Mouse (Mus musculus) hindbrain, embryonic 12.5 days (tissue): ENCODE data around the gene Glis2. TPM values are rescaled to one million over a fixed set of nuclear protein-coding genes. Genes with fewer than 3 reads are reported as not detected.
"Not testable (repeated sequence)": the region's sequence is repeated elsewhere in the genome, so short reads cannot be mapped to it uniquely, and the experiment has no call there.

ENCODE experiments used
- ATAC-seq: fragments of 200-750 bp; cut with Nextera tagmentation; 2 replicates; pipeline ENCODE4 v1.8.0; 2017; ENCODE audit warnings: moderate TSS enrichment; ENCODE audit not compliant: low FRiP score
- H3K27ac ChIP-seq: fragments of 300-500 bp; sonication (generic); 2 replicates; pipeline ENCODE4 v1.5.1; 2016; ENCODE audit warnings: mild to moderate bottlenecking
- H3K27me3 ChIP-seq: fragments of 300-500 bp; sonication (generic); 2 replicates; pipeline ENCODE4 v1.6.1; 2016; ENCODE audit warnings: mild to moderate bottlenecking
- H3K36me3 ChIP-seq: fragments of 300-500 bp; sonication (generic); 2 replicates; pipeline ENCODE4 v1.6.1; 2016; ENCODE audit warnings: mild to moderate bottlenecking
- H3K4me1 ChIP-seq: fragments of 300-500 bp; sonication (generic); 2 replicates; pipeline ENCODE4 v1.6.1; 2016
- H3K4me2 ChIP-seq: fragments of 300-500 bp; sonication (generic); replicated peaks from 2 replicates; pipeline ENCODE4 v1.6.1; 2016; ENCODE audit warnings: mild to moderate bottlenecking
- H3K4me3 ChIP-seq: fragments of 300-500 bp; sonication (generic); 2 replicates; pipeline ENCODE4 v1.5.1; 2016; ENCODE audit warnings: mild to moderate bottlenecking
- H3K9ac ChIP-seq: fragments of 300-500 bp; sonication (generic); 2 replicates; pipeline ENCODE4 v1.6.1; 2016; ENCODE audit warnings: mild to moderate bottlenecking, moderate library complexity
- H3K9me3 ChIP-seq: fragments of 300-500 bp; sonication (generic); replicated peaks from 2 replicates; pipeline ENCODE4 v1.6.1; 2016; ENCODE audit warnings: mild to moderate bottlenecking
- WGBS: fragments of 180-500 bp; shearing (Covaris S2); methylation state at CpG from one replicate; pipeline ENCODE4 v1.1.7; 2016; 5-methylcytosine and 5-hydroxymethylcytosine counted together
- polyA plus RNA-seq: library from polyadenylated mRNA; unstranded; fragments of >200 nt; fragmentation: Nextera tagmentation; extraction: Ambion mirVana; gene quantifications from 2 replicates; pipeline ENCODE4 v1.2.1, GENCODE M21; 2016

The Glis2 gene
- polyA plus RNA-seq, 1 experiment from 2014 or later, result 34.3 TPM

GRCm38 (mm10) chr16:4558384-4558979 is 36.0 kb upstream of the Glis2 start:
- Histone ChIP-seq H3K4me2 (peak overlapping the region; percentile 88), H3K4me3 (peak overlapping the region; percentile 66), H3K9me3 (no peaks in the 10 kb centered on the region), H3K9ac (peak overlapping the region; percentile 77), H3K36me3 (no peaks in the 10 kb centered on the region), H3K27ac (peak overlapping the region; percentile 93), H3K4me1 (peaks cover 18% of the 10 kb centered on the region), H3K27me3 (no peaks in the 10 kb centered on the region)
- ATAC-seq, result peak; percentile 93
- WGBS, result 1% methylated on average over 36 of the region's 38 CpGs

DNA sequence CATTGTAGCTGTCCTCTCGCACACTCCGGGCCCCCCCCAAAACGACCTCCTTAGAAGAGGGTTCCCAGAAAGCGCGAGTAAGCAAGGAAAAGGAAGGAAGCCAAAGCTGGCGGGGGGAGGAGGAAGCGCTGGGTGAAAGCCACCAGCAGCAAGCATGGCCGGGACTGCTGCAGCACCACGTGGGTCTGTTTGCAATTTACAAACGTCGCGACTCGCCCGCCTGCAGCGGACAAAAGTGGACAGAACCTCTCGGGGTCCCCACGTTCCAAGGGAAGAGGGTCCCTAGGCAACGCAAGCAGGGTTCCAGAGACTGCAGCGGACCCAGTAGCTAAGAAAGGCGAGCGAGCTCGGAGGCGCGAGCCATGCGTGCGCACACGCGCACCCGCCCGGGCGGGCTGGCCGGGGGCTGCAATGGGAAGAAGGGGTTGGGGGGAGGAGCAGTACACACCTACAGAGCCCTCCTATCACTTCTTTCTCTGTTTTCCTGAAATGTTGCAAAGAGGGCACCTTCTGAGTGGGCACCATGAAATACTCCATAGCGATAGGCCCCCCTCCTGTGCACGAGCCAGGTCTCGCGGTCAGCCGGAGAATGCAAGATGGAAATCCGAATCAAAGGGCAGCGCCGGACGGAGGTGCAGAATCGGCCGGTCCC is 35.4 kb upstream of the Glis2 start:
- under 1% methylated on average over 43 of the region's 43 CpGs for WGBS
- no peaks in the 10 kb centered on the region for H3K36me3 ChIP-seq
- peak overlapping the region; percentile 93 for H3K27ac ChIP-seq
- H3K27me3 ChIP-seq, result no peaks in the 10 kb centered on the region
- peak overlapping the region; percentile 77 for H3K9ac ChIP-seq
- H3K9me3 ChIP-seq, result no peaks in the 10 kb centered on the region
- H3K4me1 ChIP-seq, result peaks cover 16% of the 10 kb centered on the region
- peak overlapping the region; percentile 66 for H3K4me3 ChIP-seq
- peak overlapping the region; percentile 88 for H3K4me2 ChIP-seq
- ATAC-seq, result peak; percentile 59

- H3K4me2 ChIP-seq, result peak within 1 kb of the TSS; percentile 88
- H3K9ac ChIP-seq, result peak within 1 kb of the TSS; percentile 77
- WGBS, result under 1% methylated on average over 17 of the region's 17 CpGs
- no peaks in the 10 kb centered on the region for H3K36me3 ChIP-seq
- peak within 1 kb of the TSS; percentile 93 for H3K27ac ChIP-seq
- peak within 1 kb of the TSS; percentile 66 for H3K4me3 ChIP-seq
- peaks cover 16% of the 10 kb centered on the region for H3K4me1 ChIP-seq
- peak; percentile 27 for ATAC-seq
- H3K27me3 ChIP-seq, result no peaks in the 10 kb centered on the region
- no peaks in the 10 kb centered on the region for H3K9me3 ChIP-seq
Measured at GRCm38 (mm10) chr16:4559715-4560144, 34.8 kb upstream of the Glis2 start, which contains the start of gene Tfap4. Tfap4 (minus strand) TSS chr16:4559854.

DNA sequence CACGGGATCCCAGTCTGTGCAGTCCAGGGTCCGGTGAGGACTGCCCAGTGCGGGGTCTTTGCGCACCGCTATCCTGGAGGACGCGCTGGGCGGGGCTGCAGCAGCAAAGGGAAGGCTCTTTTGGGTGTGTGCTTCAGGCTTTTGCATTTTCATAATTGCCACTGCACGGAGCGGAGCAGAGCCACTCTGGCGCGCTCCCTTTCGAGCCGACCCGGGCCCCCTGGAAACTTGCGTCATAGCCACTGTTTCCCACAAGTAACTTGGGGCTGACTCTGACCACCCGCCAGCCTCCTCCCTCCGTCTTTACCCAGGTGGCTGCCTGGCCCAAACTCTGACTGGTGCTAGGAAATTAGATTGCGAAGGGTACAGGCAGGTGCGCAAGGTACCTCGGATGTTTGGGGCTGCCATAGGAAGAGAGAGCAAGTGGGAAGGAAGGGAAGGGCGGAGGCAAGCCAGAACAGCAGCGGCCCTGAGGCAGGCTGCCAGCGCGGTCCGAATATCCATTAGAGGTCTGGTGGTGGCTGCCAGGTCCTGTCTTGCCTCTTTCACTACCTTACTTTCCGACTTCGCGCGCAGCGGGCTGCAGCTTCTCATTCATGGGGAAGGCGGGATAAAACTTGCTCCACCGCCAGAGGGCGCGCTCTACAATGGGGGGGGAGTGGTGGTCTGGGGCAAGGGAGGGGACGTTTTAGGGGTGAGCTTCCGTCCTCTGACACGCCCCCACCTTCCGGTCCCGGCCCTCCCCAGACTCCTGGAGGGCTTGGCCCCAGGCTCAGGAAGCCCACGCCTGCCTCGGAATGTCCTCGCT is 34.2 kb upstream of the Glis2 start:
- peak; percentile 35 for ATAC-seq
- Histone ChIP-seq H3K9me3 (no peaks in the 10 kb centered on the region), H3K27ac (peak overlapping the region; percentile 93), H3K4me1 (peaks cover 16% of the 10 kb centered on the region), H3K4me2 (peak overlapping the region; percentile 88), H3K9ac (peak overlapping the region; percentile 77), H3K27me3 (0 out of 2 replicates have a peak, but pooled peaks cover 3% of the 10 kb centered on the region), H3K4me3 (peak overlapping the region; percentile 66), H3K36me3 (no peaks in the 10 kb centered on the region)
- WGBS, result 2% methylated on average over 42 of the region's 43 CpGs

DNA sequence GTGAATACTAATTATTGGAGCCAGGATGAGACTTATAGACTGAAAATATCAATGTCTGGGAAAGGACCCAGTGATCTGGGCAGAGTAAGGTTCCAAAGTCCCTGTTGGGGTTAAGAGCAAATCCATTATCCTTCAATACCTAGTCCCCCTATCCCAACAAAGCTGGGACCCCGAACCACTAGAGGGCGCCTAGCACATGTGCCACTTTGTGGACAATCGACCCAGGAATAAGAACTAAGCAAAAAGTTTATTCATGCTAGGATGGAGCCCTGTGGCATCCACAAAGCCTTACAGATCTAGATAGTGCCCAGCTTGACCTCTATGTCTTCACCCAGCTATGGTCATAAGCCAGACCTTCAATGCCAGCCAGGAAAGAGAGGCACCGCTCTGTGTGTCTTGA is 26.6 kb upstream of the Glis2 start:
- 18% methylated on average over 4 of the region's 4 CpGs for WGBS
- no peak overlapping the region for H3K4me3 ChIP-seq
- no peak overlapping the region for H3K9ac ChIP-seq
- no peaks in the 10 kb centered on the region for H3K9me3 ChIP-seq
- H3K4me1 ChIP-seq, result peaks cover 5% of the 10 kb centered on the region
- H3K4me2 ChIP-seq, result no peak overlapping the region
- no peaks in the 10 kb centered on the region for H3K36me3 ChIP-seq
- H3K27ac ChIP-seq, result no peak overlapping the region
- ATAC-seq, result peak; percentile 58; the same call in 1 of the 2 replicates
- H3K27me3 ChIP-seq, result 0 out of 2 replicates have a peak, but pooled peaks cover 3% of the 10 kb centered on the region

DNA sequence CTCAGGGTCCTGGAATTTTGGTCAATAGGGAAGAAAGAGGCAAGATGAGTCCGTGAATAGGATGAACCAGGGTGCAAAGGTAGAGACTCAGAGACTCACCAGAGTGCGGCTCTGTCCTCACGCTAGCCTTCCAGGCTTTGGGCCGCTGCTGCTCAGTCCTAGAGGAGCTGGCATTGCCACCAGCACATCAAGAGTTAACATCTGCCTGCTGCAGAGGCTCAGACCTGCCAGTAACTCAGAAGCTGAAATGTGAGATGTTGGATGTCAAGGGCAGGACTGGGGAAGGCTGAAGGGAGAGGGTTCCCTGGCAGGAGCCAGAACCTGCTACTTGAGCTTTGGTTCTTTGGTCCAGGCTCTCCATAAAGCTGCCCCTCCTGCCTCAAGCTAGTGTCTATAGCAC is 23.8 kb upstream of the Glis2 start:
- Histone ChIP-seq H3K4me3 (no peak overlapping the region), H3K9ac (no peak overlapping the region; the same call in 1 of the 2 replicates), H3K4me2 (no peak overlapping the region), H3K27ac (no peak overlapping the region), H3K4me1 (peaks cover 5% of the 10 kb centered on the region), H3K36me3 (no peaks in the 10 kb centered on the region), H3K27me3 (no peaks in the 10 kb centered on the region), H3K9me3 (no peaks in the 10 kb centered on the region)
- ATAC-seq, result no peak
- WGBS, result 52% methylated on average over 4 of the region's 4 CpGs

GRCm38 (mm10) chr16:4576038-4576437 is 18.5 kb upstream of the Glis2 start:
- no peaks in the 10 kb centered on the region for H3K27me3 ChIP-seq
- H3K9ac ChIP-seq, result no peak overlapping the region
- WGBS, result 46% methylated on average over 2 of the region's 2 CpGs
- H3K36me3 ChIP-seq, result no peaks in the 10 kb centered on the region
- no peak overlapping the region for H3K4me3 ChIP-seq
- H3K4me2 ChIP-seq, result no peak overlapping the region
- no peak overlapping the region for H3K27ac ChIP-seq
- peaks cover under 1% of the 10 kb centered on the region; the same call in 1 of the 2 replicates for H3K4me1 ChIP-seq
- ATAC-seq, result no peak
- no peaks in the 10 kb centered on the region for H3K9me3 ChIP-seq

GRCm38 (mm10) chr16:4576873-4577272 is 17.6 kb upstream of the Glis2 start:
- H3K27me3 ChIP-seq, result no peaks in the 10 kb centered on the region
- no peaks in the 10 kb centered on the region for H3K9me3 ChIP-seq
- no peak for ATAC-seq
- WGBS, result 55% methylated on average over 2 of the region's 2 CpGs
- no peaks in the 10 kb centered on the region for H3K36me3 ChIP-seq
- H3K9ac ChIP-seq, result no peak overlapping the region
- H3K4me2 ChIP-seq, result no peak overlapping the region
- H3K4me1 ChIP-seq, result no peaks in the 10 kb centered on the region
- no peak overlapping the region for H3K4me3 ChIP-seq
- H3K27ac ChIP-seq, result no peak overlapping the region

DNA sequence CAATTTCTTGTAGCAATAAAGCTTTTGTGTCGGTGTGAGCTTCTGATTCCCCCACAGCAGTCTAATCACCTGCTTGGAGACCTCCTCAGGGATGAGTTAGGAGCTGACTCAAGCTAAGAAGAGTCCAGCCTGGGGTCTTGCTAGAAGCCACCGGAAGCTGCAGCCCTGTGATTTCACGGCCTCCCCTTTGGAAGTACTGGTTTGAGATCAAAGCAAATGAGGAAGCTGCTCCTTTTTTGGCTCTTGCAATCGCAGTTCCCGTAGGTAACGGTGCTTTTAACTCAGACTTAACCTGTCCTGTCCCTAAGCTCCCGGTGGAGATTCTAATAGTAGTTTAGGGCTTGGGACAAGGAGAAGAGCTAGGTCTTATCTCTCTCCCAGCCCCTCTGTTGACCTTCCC is 15.9 kb upstream of the Glis2 start:
- Histone ChIP-seq H3K9ac (no peak overlapping the region), H3K36me3 (no peaks in the 10 kb centered on the region), H3K4me1 (no peaks in the 10 kb centered on the region), H3K27ac (no peak overlapping the region), H3K27me3 (no peaks in the 10 kb centered on the region), H3K9me3 (no peaks in the 10 kb centered on the region), H3K4me2 (no peak overlapping the region), H3K4me3 (no peak overlapping the region)
- no peak for ATAC-seq
- WGBS, result 78% methylated on average over 7 of the region's 7 CpGs

- not testable (repeated sequence) for H3K4me1 ChIP-seq, H3K9ac ChIP-seq, H3K4me3 ChIP-seq, H3K27ac ChIP-seq, H3K27me3 ChIP-seq, H3K9me3 ChIP-seq, H3K4me2 ChIP-seq, H3K36me3 ChIP-seq, ATAC-seq
- WGBS, result 96% methylated on average over 3 of the region's 4 CpGs
Measured at GRCm38 (mm10) chr16:4581179-4581578, 13.3 kb upstream of the Glis2 start.

- no peaks in the 10 kb centered on the region for H3K36me3 ChIP-seq
- peaks cover 13% of the 10 kb centered on the region for H3K4me1 ChIP-seq
- no peaks in the 10 kb centered on the region for H3K27me3 ChIP-seq
- H3K27ac ChIP-seq, result no peak overlapping the region
- WGBS, result 78% methylated on average over 3 of the region's 3 CpGs
- H3K9ac ChIP-seq, result no peak overlapping the region
- no peak overlapping the region for H3K4me3 ChIP-seq
- ATAC-seq, result no peak
- no peaks in the 10 kb centered on the region for H3K9me3 ChIP-seq
- no peak overlapping the region for H3K4me2 ChIP-seq
Measured at GRCm38 (mm10) chr16:4583807-4584206, 10.7 kb upstream of the Glis2 start.

- Histone ChIP-seq H3K27me3 (no peaks in the 10 kb centered on the region), H3K27ac (no peak overlapping the region), H3K4me1 (peaks cover 13% of the 10 kb centered on the region), H3K9me3 (no peaks in the 10 kb centered on the region), H3K9ac (no peak overlapping the region), H3K4me2 (no peak overlapping the region), H3K4me3 (no peak overlapping the region), H3K36me3 (no peaks in the 10 kb centered on the region)
- 83% methylated on average over 5 of the region's 5 CpGs for WGBS
- ATAC-seq, result no peak
Measured at GRCm38 (mm10) chr16:4584438-4584837, 10.1 kb upstream of the Glis2 start.
